Mouse (Mus musculus) heart, embryonic 14.5 days (tissue): ENCODE data around the gene Lrrc8d. TPM values are rescaled to one million over a fixed set of nuclear protein-coding genes. Genes with fewer than 3 reads are reported as not detected.

Experiments
- ATAC-seq: fragments of 200-750 bp; cut with Nextera tagmentation; 2 replicates; pipeline ENCODE4 v1.8.0; 2017; ENCODE audit warnings: low read depth, moderate TSS enrichment; ENCODE audit not compliant: insufficient number of reproducible peaks, insufficient read depth, low FRiP score
- H3K27ac ChIP-seq, 2 experiments: fragments of 200-500 bp in 1 of 2; fragments of 300-500 bp in 1 of 2; sonication (generic) in 1 of 2; replicated peaks in 1 of 2; 2 replicates each; pipeline ENCODE4 v1.5.1; 2012 to 2014; ENCODE audit warnings: low read depth in 2 of 2, low read length in 2 of 2, control low read depth in 1 of 2, mild to moderate bottlenecking in 1 of 2, mixed read lengths in 1 of 2; ENCODE audit not compliant: control insufficient read depth in 1 of 2, insufficient read depth in 1 of 2
- H3K27me3 ChIP-seq: fragments of 300-500 bp; sonication (generic); 2 replicates; pipeline ENCODE4 v1.6.1; 2014; ENCODE audit warnings: mild to moderate bottlenecking, low read length, control low read depth; ENCODE audit not compliant: control insufficient read depth, insufficient read depth
- H3K36me3 ChIP-seq: fragments of 300-500 bp; sonication (generic); 2 replicates; pipeline ENCODE4 v1.6.1; 2014; ENCODE audit warnings: mild to moderate bottlenecking, control low read depth, low read length, mixed read lengths; ENCODE audit not compliant: control insufficient read depth, insufficient read depth
- H3K4me1 ChIP-seq, 2 experiments: fragments of 200-500 bp in 1 of 2; fragments of 300-500 bp in 1 of 2; sonication (generic) in 1 of 2; 2 replicates each; pipeline ENCODE4 v1.6.1; 2012 to 2014; ENCODE audit warnings: low read length in 2 of 2, control low read depth in 1 of 2, mixed read lengths in 1 of 2; ENCODE audit not compliant: control insufficient read depth in 2 of 2, insufficient read depth in 2 of 2
- H3K4me2 ChIP-seq: fragments of 300-500 bp; sonication (generic); 2 replicates; pipeline ENCODE4 v1.6.1; 2014; ENCODE audit warnings: mild to moderate bottlenecking, low read length
- H3K4me3 ChIP-seq, 2 experiments: fragments of 200-500 bp in 1 of 2; fragments of 300-500 bp in 1 of 2; sonication (generic) in 1 of 2; 2 replicates each; pipeline ENCODE4 v1.5.1; 2012 to 2014; ENCODE audit warnings: low read length in 2 of 2, mild to moderate bottlenecking in 2 of 2, control low read depth in 1 of 2, low read depth in 1 of 2, moderate library complexity in 1 of 2; ENCODE audit not compliant: control insufficient read depth in 1 of 2, insufficient read depth in 1 of 2
- H3K9ac ChIP-seq: fragments of 300-500 bp; sonication (generic); 2 replicates; pipeline ENCODE4 v1.6.1; 2014; ENCODE audit warnings: mild to moderate bottlenecking, low read length
- H3K9me3 ChIP-seq: fragments of 300-500 bp; sonication (generic); 2 replicates; pipeline ENCODE4 v1.6.1; 2016; ENCODE audit warnings: low read length, control low read depth; ENCODE audit not compliant: control insufficient read depth
- WGBS: fragments of 180-500 bp; shearing (Covaris S2); extraction: QIAGEN DNeasy Blood & Tissue Kit; methylation state at CpG from one replicate; pipeline ENCODE4 v1.1.7; 2014; 5-methylcytosine and 5-hydroxymethylcytosine counted together
- polyA plus RNA-seq: library from polyadenylated mRNA; unstranded; fragments of >200 nt; fragmentation: Nextera tagmentation; extraction: Ambion mirVana; gene quantifications from 2 replicates; pipeline ENCODE4 v1.2.1, GENCODE M21; 2014

Lrrc8d gene
- polyA plus RNA-seq, 1 experiment from 2014 or later = 10.2 TPM

GRCm38 (mm10) chr5:105758866-105759265, 59.1 kb downstream of the Lrrc8d start:
- 81% methylated on average over 9 of the region's 9 CpGs for WGBS
- Histone ChIP-seq H3K4me1 (peaks cover 13 to 23% of the 10 kb centered on the region in 2 experiments), H3K9ac (no peak overlapping the region), H3K4me2 (no peak overlapping the region), H3K9me3 (0 out of 2 replicates have a peak, but pooled peaks cover 3% of the 10 kb centered on the region), H3K27me3 (0 out of 2 replicates have a peak, but pooled peaks cover 3% of the 10 kb centered on the region), H3K36me3 (no peaks in the 10 kb centered on the region), H3K4me3 (no peak overlapping the region), H3K27ac (no peak overlapping the region)
- no peak for ATAC-seq

- Histone ChIP-seq H3K4me3 (no peak overlapping the region), H3K9me3 (0 out of 2 replicates have a peak, but pooled peaks cover 3% of the 10 kb centered on the region), H3K9ac (no peak overlapping the region), H3K36me3 (no peaks in the 10 kb centered on the region), H3K27me3 (0 out of 2 replicates have a peak, but pooled peaks cover 3% of the 10 kb centered on the region), H3K4me1 (peaks cover 9 to 11% of the 10 kb centered on the region in 2 experiments), H3K4me2 (0 out of 2 replicates have a peak overlapping the region, but pooled peaks have one; percentile 19), H3K27ac (no peak overlapping the region)
- 14% methylated on average over 11 of the region's 11 CpGs for WGBS
- no peak for ATAC-seq
Measured at GRCm38 (mm10) chr5:105761848-105762482, 62.2 kb downstream of the Lrrc8d start.

- H3K4me3 ChIP-seq = no peak overlapping the region
- H3K4me1 ChIP-seq = peaks cover 9 to 11% of the 10 kb centered on the region in 2 experiments
- no peak overlapping the region for H3K4me2 ChIP-seq
- no peaks in the 10 kb centered on the region for H3K36me3 ChIP-seq
- no peaks in the 10 kb centered on the region for H3K27me3 ChIP-seq
- H3K27ac ChIP-seq = no peak overlapping the region
- no peak for ATAC-seq
- no peak overlapping the region for H3K9ac ChIP-seq
- WGBS = 87% methylated on average over 10 of the region's 10 CpGs
- H3K9me3 ChIP-seq = no peaks in the 10 kb centered on the region
Measured at GRCm38 (mm10) chr5:105764369-105764768, 64.6 kb downstream of the Lrrc8d start.

GRCm38 (mm10) chr5:105765386-105765785, 65.6 kb downstream of the Lrrc8d start:
- WGBS = 89% methylated on average over 5 of the region's 5 CpGs
- Histone ChIP-seq H3K9me3 (no peaks in the 10 kb centered on the region), H3K27ac (no peak overlapping the region)

GRCm38 (mm10) chr5:105776368-105776767, 76.6 kb downstream of the Lrrc8d start:
- Histone ChIP-seq H3K9ac (no peak overlapping the region), H3K4me1 (no peaks in the 10 kb centered on the region), H3K9me3 (no peaks in the 10 kb centered on the region), H3K27me3 (no peaks in the 10 kb centered on the region), H3K36me3 (no peaks in the 10 kb centered on the region), H3K27ac (no peak overlapping the region), H3K4me3 (no peak overlapping the region), H3K4me2 (no peak overlapping the region)
- ATAC-seq = no peak
- WGBS = 80% methylated on average over 5 of the region's 5 CpGs

More at GRCm38 (mm10) chr5:105765386-105765785, 65.6 kb downstream of the Lrrc8d start:
- Histone ChIP-seq H3K36me3 (no peaks in the 10 kb centered on the region), H3K9ac (no peak overlapping the region), H3K4me2 (no peak overlapping the region), H3K27me3 (no peaks in the 10 kb centered on the region), H3K4me1 (peaks cover 9 to 11% of the 10 kb centered on the region in 2 experiments), H3K4me3 (no peak overlapping the region)
- ATAC-seq = no peak

- ATAC-seq = no peak
- no peak overlapping the region for H3K4me3 ChIP-seq
- H3K4me2 ChIP-seq = no peak overlapping the region
- H3K27me3 ChIP-seq = no peaks in the 10 kb centered on the region
- H3K9me3 ChIP-seq = no peaks in the 10 kb centered on the region
- H3K4me1 ChIP-seq = no peaks in the 10 kb centered on the region
- H3K9ac ChIP-seq = no peak overlapping the region
- WGBS = 61% methylated on average over 12 of the region's 12 CpGs
- H3K27ac ChIP-seq = no peak overlapping the region
- H3K36me3 ChIP-seq = no peaks in the 10 kb centered on the region
Measured at GRCm38 (mm10) chr5:105776978-105777593, 77.3 kb downstream of the Lrrc8d start.

GRCm38 (mm10) chr5:105777645-105778044, 77.9 kb downstream of the Lrrc8d start:
- Histone ChIP-seq H3K4me3 (no peak overlapping the region), H3K4me1 (no peaks in the 10 kb centered on the region), H3K27me3 (no peaks in the 10 kb centered on the region), H3K9ac (no peak overlapping the region), H3K36me3 (no peaks in the 10 kb centered on the region), H3K4me2 (no peak overlapping the region), H3K9me3 (no peaks in the 10 kb centered on the region), H3K27ac (no peak overlapping the region)
- no peak for ATAC-seq
- 78% methylated on average over 8 of the region's 8 CpGs for WGBS
